ENCODE assay signal across 39 mouse cellular contexts in genomic region chr2:34809568-34809967, GRCm38 (mm10). TPM values are rescaled to one million over a fixed set of nuclear protein-coding genes. Genes with fewer than 3 reads are reported as not detected.
"Had no signal": no experiment of that assay in that cellular context is flagged by ENCODE, and none has a peak within 500 bp of the region (broad histone marks: within the 10 kb centered on the region; RNA-seq: fewer than 3 reads in every experiment).

No protein-coding gene starts in this region.

- ATAC-seq: hindbrain, embryonic 16.5 days; inflammation-experienced regulatory T-cells, adult 6 months; intestine, embryonic 15.5 days; intestine, postnatal 0 days had no signal

- H3K27ac ChIP-seq: gastrocnemius, adult 2 months; heart, embryonic 10.5 days; hindbrain, embryonic 10.5 days; hindbrain, embryonic 12.5 days; hindbrain, embryonic 14.5 days; intestine, embryonic 15.5 days; limb, embryonic 13.5 days; limb, embryonic 15.5 days had no signal

- H3K4me1 ChIP-seq: limb, embryonic 13.5 days had no signal

- H3K27me3 ChIP-seq: heart, embryonic 12.5 days; hindbrain, embryonic 12.5 days; intestine, embryonic 15.5 days; limb, embryonic 13.5 days; limb, embryonic 15.5 days had no signal

- H3K9ac ChIP-seq: heart, embryonic 12.5 days; hindbrain, embryonic 12.5 days; hindbrain, embryonic 14.5 days; intestine, embryonic 15.5 days; limb, embryonic 13.5 days; limb, embryonic 15.5 days had no signal

- DNase-seq: gastrocnemius, adult 2 months; gastrocnemius, postnatal 10 days; gastrocnemius, postnatal 25 days; heart, adult 18-20 months; heart, postnatal 10 days; heart, postnatal 4 days; kidney, adult 18-20 months; kidney, adult 8-10 months; kidney, postnatal 10 days; kidney, postnatal 36 days; layer of hippocampus, adult 9-11 months; layer of hippocampus, postnatal 36 days; left cerebral cortex, postnatal 4 days had no signal

- H3K4me2 ChIP-seq: heart, embryonic 12.5 days; hindbrain, embryonic 12.5 days; hindbrain, embryonic 14.5 days; intestine, embryonic 15.5 days; limb, embryonic 13.5 days; limb, embryonic 15.5 days had no signal

- H3K4me3 ChIP-seq: gastrocnemius, adult 2 months; heart, embryonic 10.5 days; heart, embryonic 12.5 days; hindbrain, embryonic 10.5 days; hindbrain, embryonic 12.5 days; intestine, embryonic 15.5 days; limb, embryonic 13.5 days; limb, embryonic 15.5 days had no signal

- H3K9me3 ChIP-seq: heart, embryonic 10.5 days; heart, embryonic 12.5 days; hindbrain, embryonic 10.5 days; hindbrain, embryonic 12.5 days; intestine, embryonic 15.5 days; limb, embryonic 13.5 days; limb, embryonic 15.5 days had no signal

RNA-seq across cellular contexts. Expression of gene Gm34653, which starts 23.2 kb away (rescaled TPM):
- total RNA-seq: gastrocnemius, postnatal 10 days; granulocyte monocyte progenitor cell, adult 5-6 weeks; heart, adult 18-20 months; heart, adult 8-10 months; heart, postnatal 10 days; heart, postnatal 25 days; heart, postnatal 4 days; layer of hippocampus, adult 18-20 months; layer of hippocampus, adult 8-10 months; layer of hippocampus, postnatal 14 days; layer of hippocampus, postnatal 36 days; left cerebral cortex, adult 8-10 months; left cerebral cortex, postnatal 25 days; left cerebral cortex, postnatal 4 days had no signal
- polyA plus RNA-seq: frontal cortex, adult 2 months; heart, embryonic 10.5 days; heart, embryonic 12.5 days; heart, embryonic 14.5 days; heart, embryonic 16.5 days; hindbrain, embryonic 10.5 days; hindbrain, embryonic 12.5 days; hindbrain, embryonic 14.5 days; hindbrain, embryonic 16.5 days; inflammation-experienced regulatory T-cells, adult 6 months; intestine, embryonic 15.5 days; intestine, postnatal 0 days; kidney, embryonic 14.5 days; kidney, embryonic 16.5 days; large intestine, adult 2 months; limb, embryonic 11.5 days; limb, embryonic 15.5 days had no signal
